Mouse (Mus musculus) hindbrain, embryonic 12.5 days (tissue): ENCODE measurements around the gene Timp4. TPM values are rescaled to one million over a fixed set of nuclear protein-coding genes. Genes with fewer than 3 reads are reported as not detected.

ENCODE experiments used
- ATAC-seq: fragments of 200-750 bp; cut with Nextera tagmentation; 2 replicates; pipeline ENCODE4 v1.8.0; 2017; ENCODE audit warnings: moderate TSS enrichment; ENCODE audit not compliant: low FRiP score
- H3K27ac ChIP-seq: fragments of 300-500 bp; sonication (generic); 2 replicates; pipeline ENCODE4 v1.5.1; 2016; ENCODE audit warnings: mild to moderate bottlenecking
- H3K27me3 ChIP-seq: fragments of 300-500 bp; sonication (generic); 2 replicates; pipeline ENCODE4 v1.6.1; 2016; ENCODE audit warnings: mild to moderate bottlenecking
- H3K36me3 ChIP-seq: fragments of 300-500 bp; sonication (generic); 2 replicates; pipeline ENCODE4 v1.6.1; 2016; ENCODE audit warnings: mild to moderate bottlenecking
- H3K4me1 ChIP-seq: fragments of 300-500 bp; sonication (generic); 2 replicates; pipeline ENCODE4 v1.6.1; 2016
- H3K4me2 ChIP-seq: fragments of 300-500 bp; sonication (generic); replicated peaks from 2 replicates; pipeline ENCODE4 v1.6.1; 2016; ENCODE audit warnings: mild to moderate bottlenecking
- H3K4me3 ChIP-seq: fragments of 300-500 bp; sonication (generic); 2 replicates; pipeline ENCODE4 v1.5.1; 2016; ENCODE audit warnings: mild to moderate bottlenecking
- H3K9ac ChIP-seq: fragments of 300-500 bp; sonication (generic); 2 replicates; pipeline ENCODE4 v1.6.1; 2016; ENCODE audit warnings: mild to moderate bottlenecking, moderate library complexity
- H3K9me3 ChIP-seq: fragments of 300-500 bp; sonication (generic); replicated peaks from 2 replicates; pipeline ENCODE4 v1.6.1; 2016; ENCODE audit warnings: mild to moderate bottlenecking
- WGBS: fragments of 180-500 bp; shearing (Covaris S2); methylation state at CpG from one replicate; pipeline ENCODE4 v1.1.7; 2016; 5-methylcytosine and 5-hydroxymethylcytosine counted together
- polyA plus RNA-seq: library from polyadenylated mRNA; unstranded; fragments of >200 nt; fragmentation: Nextera tagmentation; extraction: Ambion mirVana; gene quantifications from 2 replicates; pipeline ENCODE4 v1.2.1, GENCODE M21; 2016

The Timp4 gene
- polyA plus RNA-seq, 1 experiment from 2014 or later, result 2.2 TPM

DNA sequence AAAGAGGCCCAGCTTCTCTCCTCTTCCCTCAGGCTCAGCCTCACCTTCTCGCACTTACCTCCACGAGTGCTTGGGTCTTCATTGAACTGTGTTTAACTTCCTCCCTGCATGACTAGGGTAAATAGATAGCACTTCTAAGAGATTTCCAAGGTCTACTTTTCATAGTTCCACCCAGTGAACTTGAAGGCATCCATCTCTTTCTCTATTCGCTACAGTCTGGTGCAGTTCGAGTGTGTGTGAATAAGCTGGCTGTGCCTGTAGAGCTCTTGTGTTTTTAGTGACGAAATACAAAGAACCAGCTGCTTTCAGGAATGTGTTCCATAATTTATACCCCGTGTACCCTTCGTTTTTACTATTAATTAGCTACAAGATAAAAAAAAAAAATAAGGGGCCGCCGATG lies 22.7 kb upstream of the Timp4 start:
- H3K4me1 ChIP-seq, result peaks cover 8% of the 10 kb centered on the region; the same call in 1 of the 2 replicates
- H3K36me3 ChIP-seq, result no peaks in the 10 kb centered on the region
- no peak overlapping the region for H3K9ac ChIP-seq
- no peaks in the 10 kb centered on the region for H3K27me3 ChIP-seq
- no peaks in the 10 kb centered on the region for H3K9me3 ChIP-seq
- no peak overlapping the region for H3K4me3 ChIP-seq
- H3K4me2 ChIP-seq, result no peak overlapping the region
- WGBS, result 84% methylated on average over 9 of the region's 9 CpGs
- no peak for ATAC-seq
- H3K27ac ChIP-seq, result no peak overlapping the region

DNA sequence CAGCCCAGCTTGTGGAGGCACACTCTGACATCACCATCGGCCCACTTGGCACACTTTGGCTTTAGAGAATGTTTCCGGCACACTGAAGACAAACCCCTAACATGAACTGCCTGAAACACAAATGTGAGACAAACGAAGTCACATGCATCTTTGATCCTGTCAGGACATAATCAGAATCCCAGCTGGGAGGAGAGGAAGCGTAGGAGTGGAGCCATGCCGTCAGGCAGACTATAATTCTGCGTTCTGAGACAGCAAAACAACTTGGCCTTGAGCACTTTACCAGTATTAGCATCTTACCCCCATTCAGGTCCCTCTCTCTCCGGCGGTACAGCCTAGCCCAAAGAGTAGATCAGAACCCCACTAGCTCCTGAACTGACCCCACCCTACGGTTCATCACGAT lies 21.3 kb upstream of the Timp4 start:
- no peaks in the 10 kb centered on the region for H3K9me3 ChIP-seq
- H3K4me1 ChIP-seq, result peaks cover 8% of the 10 kb centered on the region; the same call in 1 of the 2 replicates
- WGBS, result 86% methylated on average over 10 of the region's 10 CpGs

DNA sequence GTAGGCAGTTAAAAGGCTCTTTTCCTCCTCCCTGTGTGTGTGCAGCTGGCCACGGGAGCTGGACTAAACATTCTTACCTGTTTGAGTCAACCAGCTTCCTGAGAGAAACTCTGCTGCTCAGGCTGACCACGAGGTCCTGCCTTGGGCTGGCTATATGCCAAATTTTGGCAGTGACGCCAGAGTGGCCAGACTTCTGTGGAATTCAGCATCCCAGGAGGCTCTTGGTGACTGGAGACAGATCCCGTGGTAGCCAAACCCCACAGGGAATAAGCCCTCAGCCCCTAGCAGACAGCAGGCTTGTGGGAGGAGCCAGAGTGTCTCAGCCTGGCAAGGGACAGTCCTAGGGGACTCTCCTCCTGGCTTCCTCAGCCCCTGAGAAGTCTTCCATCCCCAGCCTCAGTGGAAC lies 19.9 kb upstream of the Timp4 start:
- no peak overlapping the region for H3K9ac ChIP-seq
- H3K9me3 ChIP-seq, result no peaks in the 10 kb centered on the region
- no peaks in the 10 kb centered on the region for H3K27me3 ChIP-seq
- H3K4me1 ChIP-seq, result peaks cover 8% of the 10 kb centered on the region; the same call in 1 of the 2 replicates
- WGBS, result 32% methylated on average over 4 of the region's 4 CpGs
- no peak for ATAC-seq
- no peak overlapping the region for H3K4me3 ChIP-seq
- H3K27ac ChIP-seq, result no peak overlapping the region
- H3K4me2 ChIP-seq, result no peak overlapping the region
- H3K36me3 ChIP-seq, result no peaks in the 10 kb centered on the region

More for the DNA sequence above, 21.3 kb upstream of the Timp4 start:
- no peak for ATAC-seq
- no peak overlapping the region for H3K4me2 ChIP-seq
- H3K27me3 ChIP-seq, result no peaks in the 10 kb centered on the region
- H3K36me3 ChIP-seq, result no peaks in the 10 kb centered on the region
- no peak overlapping the region for H3K27ac ChIP-seq
- H3K4me3 ChIP-seq, result no peak overlapping the region
- H3K9ac ChIP-seq, result no peak overlapping the region

DNA sequence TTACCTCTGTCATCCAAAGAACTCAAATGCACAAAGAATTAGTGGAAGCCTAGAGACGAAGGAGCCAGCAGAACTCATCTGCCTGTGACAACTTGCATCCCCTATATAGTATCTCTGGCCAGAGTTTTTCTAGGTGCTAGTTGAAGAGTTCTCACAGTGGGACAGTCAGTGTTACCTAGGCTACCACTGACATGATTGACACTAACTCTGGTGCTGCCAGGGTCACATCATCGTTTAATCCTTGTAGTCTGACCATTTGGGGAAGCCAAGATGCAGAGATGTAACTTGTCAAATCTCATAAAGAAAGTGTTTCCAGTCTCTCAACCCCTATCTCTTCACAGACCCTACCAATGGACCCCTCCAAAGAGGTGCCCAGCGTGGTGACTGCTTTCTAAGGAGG lies 19.3 kb upstream of the Timp4 start:
- H3K27me3 ChIP-seq, result no peaks in the 10 kb centered on the region
- H3K4me2 ChIP-seq, result no peak overlapping the region
- 68% methylated on average over 3 of the region's 3 CpGs for WGBS
- H3K36me3 ChIP-seq, result no peaks in the 10 kb centered on the region
- H3K9ac ChIP-seq, result no peak overlapping the region
- no peaks in the 10 kb centered on the region for H3K9me3 ChIP-seq
- peaks cover 8% of the 10 kb centered on the region; the same call in 1 of the 2 replicates for H3K4me1 ChIP-seq
- H3K4me3 ChIP-seq, result no peak overlapping the region
- no peak for ATAC-seq
- H3K27ac ChIP-seq, result no peak overlapping the region

DNA sequence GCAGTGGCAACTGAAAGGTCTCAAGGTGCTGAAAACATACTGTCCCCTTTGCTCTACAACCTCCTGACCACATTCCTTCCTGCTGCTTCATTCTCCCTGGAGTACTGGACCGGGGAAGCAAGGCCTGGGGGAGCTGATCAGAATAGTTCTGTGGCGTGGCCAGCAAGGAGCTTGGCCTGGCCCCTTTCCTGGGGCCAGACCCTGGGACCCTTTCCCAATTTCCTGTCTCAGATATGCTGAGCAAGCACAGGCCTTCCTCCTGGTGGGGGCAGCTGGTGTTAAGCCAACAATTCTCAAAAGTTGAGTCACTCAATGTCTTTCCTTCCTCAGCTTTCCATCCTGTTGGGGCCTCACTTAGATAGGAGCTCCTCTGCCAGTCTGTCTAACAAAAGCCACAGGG lies 18.1 kb upstream of the Timp4 start:
- Histone ChIP-seq H3K9me3 (no peaks in the 10 kb centered on the region), H3K27ac (no peak overlapping the region), H3K4me1 (peaks cover 8% of the 10 kb centered on the region; the same call in 1 of the 2 replicates), H3K4me2 (no peak overlapping the region), H3K36me3 (no peaks in the 10 kb centered on the region), H3K9ac (no peak overlapping the region), H3K4me3 (no peak overlapping the region), H3K27me3 (no peaks in the 10 kb centered on the region)
- WGBS, result 58% methylated on average over 2 of the region's 2 CpGs
- ATAC-seq, result no peak

DNA sequence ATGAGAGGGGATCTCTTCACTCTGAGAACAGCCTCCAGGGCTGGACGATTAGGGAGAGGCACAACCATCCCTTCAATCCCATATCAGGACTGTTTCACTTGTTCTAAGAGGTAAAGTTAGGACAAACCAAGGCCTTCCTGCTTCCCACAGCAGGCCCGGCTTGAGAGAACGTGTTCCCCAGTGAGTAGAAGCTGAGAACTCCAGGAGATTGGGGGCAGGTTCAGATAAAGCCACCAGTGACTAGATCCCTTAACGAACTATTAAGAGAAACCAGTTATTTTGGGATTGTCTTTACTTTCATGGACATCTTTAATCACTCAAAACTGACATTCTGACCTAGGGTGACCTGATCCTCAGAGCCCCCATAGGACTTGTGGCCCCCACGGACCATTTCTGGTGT lies 17.6 kb upstream of the Timp4 start:
- H3K36me3 ChIP-seq, result no peaks in the 10 kb centered on the region
- no peak overlapping the region for H3K27ac ChIP-seq
- H3K4me2 ChIP-seq, result no peak overlapping the region
- no peaks in the 10 kb centered on the region for H3K9me3 ChIP-seq
- WGBS, result 76% methylated on average over 5 of the region's 5 CpGs
- no peak for ATAC-seq
- H3K4me1 ChIP-seq, result peaks cover 8% of the 10 kb centered on the region; the same call in 1 of the 2 replicates
- no peaks in the 10 kb centered on the region for H3K27me3 ChIP-seq
- no peak overlapping the region for H3K9ac ChIP-seq
- no peak overlapping the region for H3K4me3 ChIP-seq

DNA sequence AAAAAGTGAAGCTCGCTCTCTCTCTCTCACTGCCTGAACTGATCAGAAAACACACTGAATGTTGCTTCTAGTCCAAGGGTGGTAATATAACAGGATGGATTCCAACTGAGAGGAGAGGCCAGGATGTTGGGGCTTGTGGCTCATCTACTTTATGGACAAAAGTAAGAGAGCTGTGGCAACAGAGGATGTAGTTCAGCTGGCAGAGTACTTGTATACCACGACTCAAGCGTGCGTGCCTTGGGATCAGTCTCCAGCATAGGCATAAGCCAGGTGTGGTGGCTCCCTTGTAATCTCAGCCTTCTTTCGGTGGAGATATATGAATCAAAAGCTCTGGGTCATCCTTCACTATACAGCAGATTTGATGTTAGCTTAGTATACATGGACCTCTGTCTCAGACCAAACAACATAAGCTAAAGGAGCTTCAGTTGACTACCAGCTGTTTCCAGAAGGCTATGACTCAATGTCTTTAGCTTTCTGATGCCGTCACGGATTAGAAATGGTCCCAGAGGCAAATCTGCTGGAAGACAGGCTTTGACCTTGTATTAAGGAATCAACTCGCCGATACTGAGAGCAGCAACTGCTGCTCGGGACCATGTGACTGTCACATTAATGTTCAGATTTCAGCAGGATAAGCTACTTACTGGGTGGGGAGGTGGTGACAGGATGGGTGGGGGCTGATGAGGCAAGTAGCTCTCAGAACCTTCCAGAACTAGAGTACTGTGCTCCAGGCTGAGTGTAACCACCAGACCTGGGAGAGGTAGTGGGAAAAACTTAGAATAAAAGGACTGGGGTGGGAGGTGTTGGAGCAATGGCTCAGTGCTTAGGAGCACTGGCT lies 16.8 kb upstream of the Timp4 start:
- Histone ChIP-seq H3K27me3 (no peaks in the 10 kb centered on the region), H3K36me3 (no peaks in the 10 kb centered on the region), H3K4me1 (peaks cover 8% of the 10 kb centered on the region; the same call in 1 of the 2 replicates), H3K4me3 (no peak overlapping the region), H3K4me2 (no peak overlapping the region), H3K27ac (no peak overlapping the region), H3K9me3 (no peaks in the 10 kb centered on the region), H3K9ac (no peak overlapping the region)
- 88% methylated on average over 10 of the region's 10 CpGs for WGBS
- ATAC-seq, result no peak

DNA sequence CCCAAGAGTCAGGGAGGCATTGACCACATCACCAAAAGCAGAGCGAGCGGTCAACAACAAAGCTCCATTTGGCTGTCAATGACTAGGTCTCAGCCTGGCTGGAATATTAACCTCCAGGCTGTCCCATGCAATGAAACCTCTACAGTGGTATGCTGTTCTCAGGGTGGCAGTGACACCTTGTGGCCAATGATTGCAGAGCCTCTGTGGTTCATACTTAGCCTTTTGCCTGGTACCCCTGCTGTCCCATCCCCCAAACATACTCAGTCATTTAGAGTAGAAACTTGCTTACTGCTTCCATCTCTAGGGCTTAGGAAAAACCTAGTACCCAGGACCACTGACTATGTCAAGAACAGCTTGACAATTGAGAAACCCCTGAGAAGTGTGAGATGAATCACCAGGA lies 15.9 kb upstream of the Timp4 start:
- 45% methylated on average over 2 of the region's 2 CpGs for WGBS
- H3K9me3 ChIP-seq, result no peaks in the 10 kb centered on the region
- H3K9ac ChIP-seq, result no peak overlapping the region
- H3K4me2 ChIP-seq, result no peak overlapping the region
- no peak overlapping the region for H3K27ac ChIP-seq
- peaks cover 8% of the 10 kb centered on the region; the same call in 1 of the 2 replicates for H3K4me1 ChIP-seq
- no peaks in the 10 kb centered on the region for H3K27me3 ChIP-seq
- no peak overlapping the region for H3K4me3 ChIP-seq
- peak; percentile 73; the same call in 1 of the 2 replicates for ATAC-seq
- no peaks in the 10 kb centered on the region for H3K36me3 ChIP-seq

DNA sequence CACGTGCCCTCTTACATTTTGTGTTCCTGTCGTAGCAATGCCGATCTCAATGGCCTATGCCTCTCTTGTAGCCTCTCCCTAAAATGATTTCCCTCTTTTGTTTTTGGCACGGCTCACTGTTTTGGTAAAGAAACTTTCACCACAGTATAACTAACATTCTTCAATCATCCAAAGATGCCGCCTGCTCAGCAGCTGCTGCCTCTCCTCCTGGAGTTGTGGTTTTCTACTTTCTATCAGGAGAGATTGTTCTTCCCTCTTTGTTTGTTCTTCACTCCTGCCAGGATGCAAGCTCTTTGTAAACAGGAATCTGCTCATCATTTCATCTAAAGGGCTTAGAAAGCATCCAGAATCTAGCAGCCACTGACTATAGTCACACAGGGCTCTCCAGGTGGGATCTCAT lies 14.8 kb upstream of the Timp4 start:
- H3K27ac ChIP-seq, result no peak overlapping the region
- ATAC-seq, result no peak
- no peak overlapping the region for H3K9ac ChIP-seq
- no peaks in the 10 kb centered on the region for H3K9me3 ChIP-seq
- H3K36me3 ChIP-seq, result no peaks in the 10 kb centered on the region
- no peak overlapping the region for H3K4me2 ChIP-seq
- H3K27me3 ChIP-seq, result no peaks in the 10 kb centered on the region
- 85% methylated on average over 5 of the region's 5 CpGs for WGBS
- no peak overlapping the region for H3K4me3 ChIP-seq
- peaks cover 3% of the 10 kb centered on the region; the same call in 1 of the 2 replicates for H3K4me1 ChIP-seq

DNA sequence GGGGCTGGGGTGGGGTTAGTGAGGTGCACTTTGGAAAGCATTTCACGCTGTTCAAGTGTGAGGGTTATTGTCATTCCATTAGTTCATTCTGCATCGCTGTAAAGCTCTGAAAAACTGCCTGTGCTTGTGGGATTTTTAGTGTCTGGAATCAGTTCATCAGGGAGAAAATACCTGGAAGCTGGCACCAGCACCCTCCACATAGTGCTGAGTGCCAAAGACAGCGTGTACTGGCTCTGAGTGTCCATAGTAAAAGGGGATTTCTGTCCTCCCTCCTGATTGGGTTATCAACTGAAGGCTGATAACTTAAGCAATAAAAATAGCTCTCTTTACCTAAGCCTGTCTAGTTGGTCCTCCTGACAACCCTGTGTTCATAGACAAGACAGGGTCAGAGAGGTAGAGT lies 8.5 kb upstream of the Timp4 start:
- Histone ChIP-seq H3K27ac (no peak overlapping the region), H3K4me3 (no peak overlapping the region), H3K4me1 (no peaks in the 10 kb centered on the region), H3K27me3 (no peaks in the 10 kb centered on the region), H3K36me3 (no peaks in the 10 kb centered on the region), H3K9me3 (no peaks in the 10 kb centered on the region), H3K9ac (no peak overlapping the region), H3K4me2 (no peak overlapping the region)
- no peak for ATAC-seq
- WGBS, result 93% methylated on average over 3 of the region's 3 CpGs

DNA sequence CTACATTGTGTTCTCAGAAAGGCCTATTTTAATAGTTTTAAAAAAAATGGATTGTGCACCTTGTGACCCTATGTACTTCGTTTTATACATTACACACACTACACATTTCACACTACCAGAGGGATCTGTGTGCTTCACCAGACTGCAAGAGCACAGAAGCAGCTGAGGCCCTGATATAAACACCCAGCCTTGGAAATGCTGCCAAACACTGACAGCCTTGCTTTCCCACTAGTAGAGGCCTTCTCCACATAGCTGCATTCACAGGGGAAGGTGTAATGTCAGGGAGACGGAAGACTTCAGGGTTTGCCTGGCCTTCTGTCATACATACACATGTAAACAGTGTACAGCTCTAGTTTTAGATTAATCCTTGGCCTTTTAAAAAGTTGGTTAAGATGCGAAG lies 3.2 kb upstream of the Timp4 start:
- WGBS, result 88% methylated on average over 3 of the region's 3 CpGs
- no peaks in the 10 kb centered on the region for H3K9me3 ChIP-seq
- peaks cover 15% of the 10 kb centered on the region for H3K4me1 ChIP-seq
- H3K4me2 ChIP-seq, result no peak overlapping the region
- H3K4me3 ChIP-seq, result no peak overlapping the region
- H3K27me3 ChIP-seq, result no peaks in the 10 kb centered on the region
- H3K27ac ChIP-seq, result no peak overlapping the region
- no peak for ATAC-seq
- H3K36me3 ChIP-seq, result no peaks in the 10 kb centered on the region
- no peak overlapping the region for H3K9ac ChIP-seq

DNA sequence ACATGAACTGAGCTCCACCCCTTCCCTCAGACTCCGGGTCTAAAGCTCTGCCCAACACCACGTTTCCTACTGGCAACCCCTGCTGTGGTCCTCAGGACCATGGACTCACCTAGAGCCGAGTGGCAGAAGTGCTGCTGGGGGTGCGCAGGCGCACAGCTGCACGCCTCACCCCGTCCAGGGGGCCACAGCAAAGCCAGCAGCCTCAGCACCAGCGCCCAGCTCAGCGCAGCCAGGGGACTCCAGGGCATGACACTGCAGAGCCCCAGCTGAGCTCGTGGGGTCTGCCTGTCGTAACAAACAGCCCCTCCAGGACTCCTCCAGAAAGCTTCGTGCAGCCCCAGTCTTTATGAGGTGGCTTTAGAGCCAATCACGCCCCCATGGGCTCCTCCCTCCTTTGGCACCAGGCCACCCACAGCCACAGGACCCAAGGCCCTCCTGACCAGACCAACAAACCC lies 447 bp downstream of the Timp4 start:
- Histone ChIP-seq H3K36me3 (no peaks in the 10 kb centered on the region), H3K4me2 (peak overlapping the region; percentile 39), H3K27me3 (no peaks in the 10 kb centered on the region), H3K4me1 (peaks cover 15% of the 10 kb centered on the region), H3K27ac (peak overlapping the region; percentile 48; the same call in 1 of the 2 replicates), H3K9ac (peak overlapping the region; percentile 18; the same call in 1 of the 2 replicates), H3K4me3 (0 out of 2 replicates have a peak overlapping the region, but pooled peaks have one; percentile 1), H3K9me3 (no peaks in the 10 kb centered on the region)
- peak; percentile 58 for ATAC-seq
- 3% methylated on average over 13 of the region's 13 CpGs for WGBS
